Mouse (Mus musculus) lung, embryonic 14.5 days (tissue): ENCODE measurements around the gene Sptbn1. TPM values are rescaled to one million over a fixed set of nuclear protein-coding genes. Genes with fewer than 3 reads are reported as not detected.
A peak's percentile ranks its signal among the peaks of the same experiment; 100 is the strongest.

Experiments
- ATAC-seq: fragments of 200-750 bp; cut with Nextera tagmentation; 2 replicates; pipeline ENCODE4 v1.8.0; 2017; ENCODE audit warnings: mild to moderate bottlenecking, moderate TSS enrichment, moderate library complexity; ENCODE audit not compliant: insufficient read depth
- DNase-seq: peaks from one replicate; pipeline ENCODE4 v3.0.0-alpha.2; 2015
- H3K27ac ChIP-seq: fragments of 300-500 bp; sonication (generic); 2 replicates; pipeline ENCODE4 v1.5.1; 2014; ENCODE audit warnings: low read depth, mild to moderate bottlenecking, moderate library complexity
- H3K27me3 ChIP-seq: fragments of 300-500 bp; sonication (generic); 2 replicates; pipeline ENCODE4 v1.6.1; 2014; ENCODE audit warnings: low read length, control low read depth; ENCODE audit not compliant: insufficient read depth
- H3K36me3 ChIP-seq: fragments of 300-500 bp; sonication (generic); 2 replicates; pipeline ENCODE4 v1.6.1; 2014; ENCODE audit warnings: control low read depth; ENCODE audit not compliant: insufficient read depth
- H3K4me1 ChIP-seq: fragments of 300-500 bp; sonication (generic); 2 replicates; pipeline ENCODE4 v1.6.1; 2014; ENCODE audit warnings: antibody characterized with exemption, control low read depth; ENCODE audit not compliant: insufficient read depth
- H3K4me2 ChIP-seq: fragments of 300-500 bp; sonication (generic); 2 replicates; pipeline ENCODE4 v1.6.1; 2014; ENCODE audit warnings: mild to moderate bottlenecking
- H3K4me3 ChIP-seq: fragments of 300-500 bp; sonication (generic); 2 replicates; pipeline ENCODE4 v1.5.1; 2014; ENCODE audit warnings: low read depth, low read length
- H3K9ac ChIP-seq: fragments of 300-500 bp; sonication (generic); 2 replicates; pipeline ENCODE4 v1.6.1; 2014
- H3K9me3 ChIP-seq: fragments of 300-500 bp; sonication (generic); 2 replicates; pipeline ENCODE4 v1.6.1; 2016; ENCODE audit warnings: low read depth, low read length, control low read depth
- CTCF ChIP-seq: IDR thresholded peaks from 2 replicates; pipeline ENCODE4 v1.5.1; 2016; ENCODE audit warnings: antibody characterized with exemption, low read depth
- WGBS: fragments of 180-500 bp; shearing (Covaris S2); extraction: QIAGEN DNeasy Blood & Tissue Kit; methylation state at CpG from one replicate; pipeline ENCODE4 v1.1.7; 2014; 5-methylcytosine and 5-hydroxymethylcytosine counted together
- polyA plus RNA-seq: library from polyadenylated mRNA; unstranded; fragments of >200 nt; fragmentation: Nextera tagmentation; extraction: Ambion mirVana; gene quantifications from 2 replicates; pipeline ENCODE4 v1.2.1, GENCODE M21; 2014

Sptbn1 gene
- polyA plus RNA-seq, 1 experiment from 2014 or later: 168 TPM

DNA sequence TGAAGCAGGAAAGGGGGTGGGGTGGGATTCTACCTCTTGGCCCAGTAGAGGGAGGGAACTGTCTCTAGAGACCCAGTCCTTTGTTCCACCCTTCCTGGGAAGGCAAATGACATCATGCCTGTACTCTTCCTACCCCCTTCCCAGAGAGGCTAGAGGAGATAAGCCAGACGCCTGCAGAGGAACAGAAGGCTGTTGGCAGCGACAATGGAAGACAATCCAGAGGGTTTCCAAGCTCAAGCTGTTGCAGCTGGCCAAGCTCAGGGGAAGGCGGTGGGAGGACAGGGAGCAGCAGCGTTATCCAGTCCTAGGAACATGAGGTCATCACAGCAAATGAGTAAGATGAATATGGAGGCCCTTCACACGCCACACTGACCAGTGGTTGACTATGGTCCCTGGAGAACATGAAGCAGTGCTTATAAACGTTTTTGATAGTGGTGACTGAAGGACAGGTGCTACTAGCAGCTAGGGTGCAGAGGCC is 106.8 kb downstream of the Sptbn1 start:
- no peak for TF ChIP-seq CTCF
- no peaks in the 10 kb centered on the region for H3K9me3 ChIP-seq
- DNase-seq (peak; percentile 82), ATAC-seq (peak; percentile 92)
- peaks cover 15% of the 10 kb centered on the region for H3K36me3 ChIP-seq
- no peaks in the 10 kb centered on the region for H3K27me3 ChIP-seq
- H3K9ac ChIP-seq: no peak overlapping the region
- H3K4me1 ChIP-seq: peaks cover 14% of the 10 kb centered on the region
- no peak overlapping the region for H3K4me2 ChIP-seq
- peak overlapping the region; percentile 73 for H3K27ac ChIP-seq
- no peak overlapping the region for H3K4me3 ChIP-seq
- WGBS: 18% methylated on average over 6 of the region's 6 CpGs

DNA sequence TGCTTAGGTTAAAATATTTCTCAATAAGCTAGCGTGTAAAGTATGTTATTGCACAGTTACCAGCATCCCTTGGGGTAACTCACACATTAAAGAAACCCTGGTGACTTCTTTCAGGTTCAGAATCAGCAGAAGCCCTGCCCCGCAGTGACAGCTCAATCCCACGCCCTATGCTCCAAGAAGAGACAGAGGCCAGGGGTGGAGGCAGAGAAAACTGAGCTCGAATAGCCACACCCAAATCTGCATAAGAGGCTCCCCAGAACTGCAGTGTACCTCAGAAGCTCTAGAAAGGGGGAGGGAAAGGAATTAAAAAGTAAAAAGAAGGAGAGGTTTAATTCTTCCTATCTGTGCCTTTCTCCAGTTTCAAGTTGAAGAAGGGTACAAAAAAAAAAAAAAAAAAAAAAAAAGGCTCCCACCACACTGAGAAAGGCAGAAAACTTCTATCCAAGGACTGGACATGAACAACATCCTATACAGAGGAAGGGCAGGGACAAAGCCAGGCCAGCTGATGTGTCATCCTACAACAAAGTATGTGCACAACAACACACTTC is 107.3 kb downstream of the Sptbn1 start:
- Histone ChIP-seq H3K9me3 (no peaks in the 10 kb centered on the region), H3K4me1 (peaks cover 14% of the 10 kb centered on the region), H3K9ac (no peak overlapping the region), H3K4me3 (no peak overlapping the region), H3K27me3 (no peaks in the 10 kb centered on the region), H3K36me3 (peaks cover 20% of the 10 kb centered on the region), H3K4me2 (no peak overlapping the region), H3K27ac (peak overlapping the region; percentile 73; the same call in 1 of the 2 replicates)
- no peak for DNase-seq
- 70% methylated on average over 4 of the region's 4 CpGs for WGBS
- no peak for TF ChIP-seq CTCF
- no peak for ATAC-seq

DNA sequence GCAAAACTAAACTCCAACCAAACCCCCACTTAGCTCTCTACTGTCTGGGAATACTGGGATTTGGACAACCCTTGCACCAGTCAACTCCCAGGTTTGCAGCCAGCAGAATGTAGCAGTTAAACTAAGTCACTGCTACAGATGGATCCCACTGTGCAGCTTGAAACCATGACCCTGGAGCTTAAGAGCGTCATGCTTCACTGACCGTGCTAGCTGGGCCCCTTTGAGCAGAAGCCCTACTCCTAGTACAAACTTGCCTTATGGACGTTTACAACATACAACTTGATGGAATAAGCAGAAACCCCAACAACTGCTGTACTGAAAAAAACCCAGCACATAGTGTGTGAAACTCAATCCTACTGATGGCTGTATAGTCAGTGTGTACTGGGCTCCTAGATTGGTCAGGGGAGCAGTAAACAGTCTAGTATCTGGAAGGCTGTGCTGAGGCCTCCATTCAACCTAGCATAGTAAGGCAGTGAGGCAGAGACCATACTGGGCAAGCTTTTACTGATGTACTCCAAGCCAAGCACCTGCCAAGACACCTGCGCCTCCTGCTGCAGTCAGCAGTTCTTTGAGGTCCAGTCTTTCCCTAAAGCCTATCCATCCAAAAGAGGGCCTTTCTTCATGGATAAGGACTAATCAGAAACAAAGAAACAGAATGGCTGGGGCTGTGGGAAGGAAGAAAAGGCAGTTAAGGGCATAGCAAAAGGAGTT is 108.3 kb downstream of the Sptbn1 start:
- ATAC-seq: no peak
- Histone ChIP-seq H3K9me3 (no peaks in the 10 kb centered on the region), H3K27me3 (no peaks in the 10 kb centered on the region), H3K27ac (no peak overlapping the region), H3K4me3 (no peak overlapping the region), H3K4me2 (no peak overlapping the region), H3K36me3 (peaks cover 20% of the 10 kb centered on the region), H3K9ac (no peak overlapping the region), H3K4me1 (peaks cover 11% of the 10 kb centered on the region)
- no peak for TF ChIP-seq CTCF
- DNase-seq: no peak
- WGBS: 85% methylated on average over 4 of the region's 4 CpGs

DNA sequence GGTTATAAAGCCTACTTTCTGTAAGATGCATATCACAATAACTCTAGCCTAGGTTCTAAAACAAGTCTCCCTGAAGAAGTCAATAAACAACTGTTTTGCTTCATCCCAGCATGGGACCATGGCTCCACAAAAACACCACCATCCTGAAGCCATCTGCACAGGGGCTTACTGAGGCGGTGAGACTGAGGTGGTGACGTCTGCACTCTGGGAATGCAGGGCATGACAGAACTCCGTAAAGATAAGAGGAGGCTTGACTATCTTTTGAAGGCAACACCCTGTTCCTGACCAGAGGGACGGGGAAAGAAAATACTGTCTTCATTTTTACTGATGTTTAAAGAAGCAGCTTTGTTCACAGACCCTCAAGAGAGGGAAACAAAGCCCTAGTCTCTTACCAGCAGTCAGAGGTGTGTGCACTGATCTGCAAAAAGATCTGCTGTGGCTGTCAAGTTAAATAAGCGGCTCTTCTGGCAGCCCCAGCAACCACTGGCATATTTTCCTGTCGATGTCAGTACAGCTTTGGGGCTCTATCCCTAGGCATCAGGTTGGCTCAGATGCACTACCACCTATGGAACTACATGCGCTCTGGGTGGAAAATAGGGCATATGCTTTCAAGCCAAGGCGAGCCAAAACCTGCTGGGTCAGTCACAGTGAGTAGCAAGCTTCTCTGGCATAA is 109.8 kb downstream of the Sptbn1 start:
- no peaks in the 10 kb centered on the region for H3K9me3 ChIP-seq
- H3K4me2 ChIP-seq: no peak overlapping the region
- TF ChIP-seq CTCF: no peak
- peaks cover 31% of the 10 kb centered on the region for H3K36me3 ChIP-seq
- no peak overlapping the region for H3K27ac ChIP-seq
- H3K4me1 ChIP-seq: peaks cover 11% of the 10 kb centered on the region
- no peaks in the 10 kb centered on the region for H3K27me3 ChIP-seq
- no peak overlapping the region for H3K9ac ChIP-seq
- 36% methylated on average over 8 of the region's 8 CpGs for WGBS
- no peak for DNase-seq
- H3K4me3 ChIP-seq: no peak overlapping the region
- ATAC-seq: no peak; the same call in 1 of the 2 replicates

DNA sequence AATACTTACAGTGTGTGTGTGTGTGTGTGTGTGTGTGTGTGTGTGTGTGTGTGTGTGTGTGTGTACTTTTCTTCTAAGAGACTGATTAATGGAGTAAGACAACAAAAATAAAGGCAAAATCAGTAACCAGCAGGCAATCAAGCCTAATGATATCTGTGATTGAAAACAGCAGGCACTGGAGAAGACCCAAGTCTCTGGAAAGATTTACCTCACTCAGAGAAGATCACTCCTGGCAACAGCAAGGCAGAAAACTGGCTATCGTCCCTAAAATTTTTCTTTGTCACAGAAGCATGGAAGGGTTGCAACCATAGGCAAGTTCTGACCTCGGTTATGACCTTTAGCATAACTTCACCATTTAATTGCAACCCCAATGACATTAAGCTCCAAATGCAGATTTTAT is 112.1 kb downstream of the Sptbn1 start:
- Histone ChIP-seq H3K36me3 (peaks cover 50% of the 10 kb centered on the region), H3K4me1 (peaks cover under 1% of the 10 kb centered on the region; the same call in 1 of the 2 replicates), H3K9me3 (no peaks in the 10 kb centered on the region), H3K27me3 (no peaks in the 10 kb centered on the region), H3K4me3 (no peak overlapping the region), H3K4me2 (no peak overlapping the region), H3K27ac (no peak overlapping the region), H3K9ac (no peak overlapping the region)
- no peak for TF ChIP-seq CTCF
- peak; percentile 41 for DNase-seq
- WGBS: 68% methylated on average over 2 of the region's 2 CpGs
- ATAC-seq: no peak

DNA sequence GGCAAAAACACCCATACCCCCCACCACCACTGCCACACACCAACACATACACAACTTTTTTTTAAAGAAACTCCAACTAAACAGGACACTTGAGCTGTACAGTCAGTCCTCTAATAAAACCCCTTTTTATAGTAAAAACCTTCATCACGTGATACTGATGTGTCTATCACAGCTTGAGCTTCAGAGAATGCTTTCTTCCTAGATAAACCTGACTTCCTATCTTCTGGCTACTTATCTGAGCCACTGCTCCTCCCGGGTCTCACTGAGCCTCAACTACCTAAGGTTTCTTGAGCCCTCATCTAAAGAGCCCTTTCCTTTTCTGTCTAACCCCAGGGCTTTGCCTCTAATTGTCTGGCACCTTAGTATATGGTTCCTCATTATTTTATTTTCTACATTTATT is 113.0 kb downstream of the Sptbn1 start:
- Histone ChIP-seq H3K4me1 (no peaks in the 10 kb centered on the region), H3K4me2 (no peak overlapping the region), H3K4me3 (no peak overlapping the region), H3K9ac (no peak overlapping the region), H3K27me3 (no peaks in the 10 kb centered on the region), H3K27ac (no peak overlapping the region), H3K36me3 (peaks cover 59% of the 10 kb centered on the region), H3K9me3 (no peaks in the 10 kb centered on the region)
- ATAC-seq (no peak), DNase-seq (no peak)
- no peak for TF ChIP-seq CTCF
- 79% methylated on average over 2 of the region's 2 CpGs for WGBS

DNA sequence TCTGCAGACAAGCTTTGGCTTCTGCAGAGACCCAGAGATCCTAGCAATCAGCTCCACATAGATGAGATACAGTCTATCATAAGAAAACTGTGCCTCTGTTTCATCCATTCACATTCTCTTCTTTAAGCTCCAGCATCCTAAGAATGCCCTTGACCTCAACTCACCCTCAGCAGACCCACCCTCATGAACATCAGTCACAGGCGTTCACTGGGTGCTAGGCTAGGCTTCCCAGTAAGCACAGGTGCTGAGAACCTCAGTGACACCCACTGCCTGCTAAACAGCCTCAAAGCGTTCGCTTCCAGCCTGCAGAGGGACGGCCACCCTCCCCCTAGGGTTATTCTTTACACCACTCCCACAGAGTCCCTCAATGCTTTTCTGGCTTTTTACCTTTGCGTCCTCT is 119.1 kb downstream of the Sptbn1 start:
- Histone ChIP-seq H3K9me3 (no peaks in the 10 kb centered on the region), H3K27ac (no peak overlapping the region), H3K4me1 (no peaks in the 10 kb centered on the region), H3K4me2 (no peak overlapping the region), H3K27me3 (no peaks in the 10 kb centered on the region), H3K36me3 (peaks cover 90% of the 10 kb centered on the region), H3K9ac (no peak overlapping the region), H3K4me3 (no peak overlapping the region)
- TF ChIP-seq CTCF: no peak
- WGBS: 86% methylated on average over 5 of the region's 5 CpGs
- DNase-seq: no peak
- no peak for ATAC-seq
